Mouse (Mus musculus) midbrain, postnatal 0 days (tissue): ENCODE measurements around the gene Omt2b. TPM values are rescaled to one million over a fixed set of nuclear protein-coding genes. Genes with fewer than 3 reads are reported as not detected.

Experiments
- ATAC-seq: fragments of 200-750 bp; cut with Nextera tagmentation; 2 replicates; pipeline ENCODE4 v1.8.0; 2017; ENCODE audit warnings: moderate number of reproducible peaks, mild to moderate bottlenecking, moderate TSS enrichment, moderate library complexity; ENCODE audit not compliant: low FRiP score
- DNase-seq: peaks from one replicate; pipeline ENCODE4 v3.0.0-alpha.2; 2015; ENCODE audit warnings: low spot score
- H3K27ac ChIP-seq: fragments of 300-500 bp; sonication (generic); 2 replicates; pipeline ENCODE4 v1.5.1; 2014; ENCODE audit warnings: low read depth, mild to moderate bottlenecking, low read length, mixed read lengths
- H3K27me3 ChIP-seq: fragments of 300-500 bp; sonication (generic); 2 replicates; pipeline ENCODE4 v1.6.1; 2014; ENCODE audit warnings: low read length, control low read depth, mixed read lengths; ENCODE audit not compliant: insufficient read depth
- H3K36me3 ChIP-seq: fragments of 300-500 bp; sonication (generic); 2 replicates; pipeline ENCODE4 v1.6.1; 2014; ENCODE audit warnings: low read length, control low read depth, mixed read lengths; ENCODE audit not compliant: insufficient read depth
- H3K4me1 ChIP-seq: fragments of 300-500 bp; sonication (generic); 2 replicates; pipeline ENCODE4 v1.6.1; 2014; ENCODE audit warnings: mild to moderate bottlenecking, control low read depth, antibody characterized with exemption, low read length, mixed read lengths; ENCODE audit not compliant: insufficient read depth
- H3K4me2 ChIP-seq: fragments of 300-500 bp; sonication (generic); 2 replicates; pipeline ENCODE4 v1.6.1; 2014; ENCODE audit warnings: low read depth, mild to moderate bottlenecking, low read length, mixed read lengths; ENCODE audit not compliant: poor library complexity, severe bottlenecking
- H3K4me3 ChIP-seq: fragments of 300-500 bp; sonication (generic); 2 replicates; pipeline ENCODE4 v1.5.1; 2014; ENCODE audit warnings: low read depth, mild to moderate bottlenecking, low read length, moderate library complexity
- H3K9ac ChIP-seq: fragments of 300-500 bp; sonication (generic); replicated peaks from 2 replicates; pipeline ENCODE4 v1.6.1; 2014; ENCODE audit warnings: mild to moderate bottlenecking, low read length, moderate library complexity, mixed read lengths; ENCODE audit not compliant: poor library complexity, severe bottlenecking
- H3K9me3 ChIP-seq: fragments of 300-500 bp; sonication (generic); 2 replicates; pipeline ENCODE4 v1.6.1; 2016; ENCODE audit warnings: low read length, control low read depth
- CTCF ChIP-seq: IDR thresholded peaks from 2 replicates; pipeline ENCODE4 v1.5.1; 2016; ENCODE audit warnings: antibody characterized with exemption, mild to moderate bottlenecking
- WGBS: fragments of 180-500 bp; shearing (Covaris S2); extraction: QIAGEN DNeasy Blood & Tissue Kit; methylation state at CpG from one replicate; pipeline ENCODE4 v1.1.7; 2014; 5-methylcytosine and 5-hydroxymethylcytosine counted together
- polyA plus RNA-seq: library from polyadenylated mRNA; unstranded; fragments of >200 nt; fragmentation: Nextera tagmentation; extraction: Ambion mirVana; gene quantifications from 2 replicates; pipeline ENCODE4 v1.2.1, GENCODE M21; 2015
- total RNA-seq: library from RNA; depleted of rRNA; stranded (reverse); fragments of >200 nt; gene quantifications from 2 replicates; pipeline ENCODE4 v1.2.3, GENCODE M21; 2014

Omt2b gene
- total and polyA plus RNA-seq, 2 experiments from 2014 or later = not detected

DNA sequence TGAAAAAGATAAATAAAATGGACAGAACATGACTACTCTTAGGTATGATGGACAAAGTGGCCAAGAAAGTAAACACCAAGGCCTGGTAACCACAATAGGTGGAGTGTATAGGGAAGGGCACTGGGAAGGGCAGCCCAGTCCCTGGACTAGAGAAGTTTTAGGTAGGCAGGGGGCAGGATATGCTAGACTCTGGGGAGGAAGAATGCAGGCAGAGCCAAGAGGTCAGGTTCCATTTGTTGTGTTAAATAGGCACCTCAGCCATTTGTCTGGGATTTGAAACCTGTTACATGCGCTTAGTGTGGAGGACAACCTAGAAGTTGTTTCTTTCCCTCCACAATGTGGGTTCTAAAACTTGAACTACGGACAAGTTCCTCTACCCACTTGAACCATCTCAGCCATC lies 42.0 kb downstream of the Omt2b start:
- WGBS = 92% methylated on average over 2 of the region's 2 CpGs
- no peak for DNase-seq
- Histone ChIP-seq H3K4me3 (no peak overlapping the region), H3K27ac (no peak overlapping the region), H3K4me1 (no peaks in the 10 kb centered on the region), H3K9ac (no peak overlapping the region), H3K4me2 (no peak overlapping the region), H3K36me3 (no peaks in the 10 kb centered on the region), H3K9me3 (no peaks in the 10 kb centered on the region), H3K27me3 (no peaks in the 10 kb centered on the region)
- TF ChIP-seq CTCF = no peak
- no peak for ATAC-seq

DNA sequence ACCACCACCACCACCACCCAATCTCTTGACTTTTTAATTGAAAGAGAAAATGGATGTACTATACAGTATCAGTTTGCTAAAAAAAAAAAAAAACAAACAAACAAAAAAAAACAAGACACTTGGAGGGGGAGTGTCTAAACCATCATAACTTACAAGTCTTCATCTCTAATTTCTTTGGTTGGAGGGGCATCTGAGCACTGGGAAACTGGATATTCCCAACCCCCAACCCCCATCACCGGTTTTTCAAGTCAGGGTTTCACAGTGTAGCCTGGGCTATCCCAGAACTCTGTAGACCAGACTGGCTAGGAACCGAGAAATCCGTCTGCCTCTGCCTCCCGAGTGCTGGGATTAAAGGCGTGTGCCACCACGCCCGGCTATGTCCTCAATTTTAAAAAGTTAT lies 42.4 kb downstream of the Omt2b start:
- Histone ChIP-seq H3K4me1 (no peaks in the 10 kb centered on the region), H3K27ac (no peak overlapping the region), H3K36me3 (no peaks in the 10 kb centered on the region), H3K9ac (no peak overlapping the region), H3K4me2 (no peak overlapping the region), H3K27me3 (no peaks in the 10 kb centered on the region), H3K9me3 (no peaks in the 10 kb centered on the region), H3K4me3 (no peak overlapping the region)
- DNase-seq = no peak
- TF ChIP-seq CTCF = no peak
- no peak for ATAC-seq
- WGBS = 94% methylated on average over 7 of the region's 7 CpGs

DNA sequence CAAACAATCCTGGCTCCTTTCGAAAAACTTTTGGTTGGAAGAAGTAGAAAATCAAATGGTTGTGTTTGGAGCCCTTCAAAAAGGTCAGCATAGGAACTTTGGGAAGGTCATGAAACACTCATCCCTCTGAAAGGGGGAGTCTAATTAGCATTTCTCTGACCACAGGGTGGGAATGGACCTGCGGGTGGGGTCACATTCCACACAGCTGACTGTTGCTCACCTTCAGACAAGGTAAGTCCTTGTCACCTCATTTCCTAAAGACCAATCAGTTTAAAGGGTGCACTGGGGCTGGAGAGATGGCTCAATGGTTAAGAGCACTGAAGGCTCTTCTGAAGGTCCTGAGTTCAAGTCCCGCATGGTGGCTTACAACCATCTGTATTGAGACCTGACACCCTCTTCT lies 44.1 kb downstream of the Omt2b start:
- Histone ChIP-seq H3K27me3 (no peaks in the 10 kb centered on the region), H3K36me3 (no peaks in the 10 kb centered on the region), H3K27ac (no peak overlapping the region), H3K9ac (no peak overlapping the region), H3K4me2 (no peak overlapping the region), H3K4me3 (no peak overlapping the region), H3K9me3 (no peaks in the 10 kb centered on the region), H3K4me1 (no peaks in the 10 kb centered on the region)
- DNase-seq (no peak), ATAC-seq (no peak)
- TF ChIP-seq CTCF = no peak
- WGBS = 95% methylated on average over 3 of the region's 3 CpGs

- TF ChIP-seq CTCF = no peak
- DNase-seq (no peak), ATAC-seq (no peak)
- Histone ChIP-seq H3K27me3 (no peaks in the 10 kb centered on the region), H3K4me2 (no peak overlapping the region), H3K4me1 (peaks cover 3% of the 10 kb centered on the region; the same call in 1 of the 2 replicates), H3K9me3 (no peaks in the 10 kb centered on the region), H3K4me3 (no peak overlapping the region), H3K36me3 (no peaks in the 10 kb centered on the region), H3K9ac (no peak overlapping the region), H3K27ac (no peak overlapping the region)
- 84% methylated on average over 10 of the region's 10 CpGs for WGBS
Measured at GRCm38 (mm10) chr9:78372827-78373504, 45.6 kb downstream of the Omt2b start.

DNA sequence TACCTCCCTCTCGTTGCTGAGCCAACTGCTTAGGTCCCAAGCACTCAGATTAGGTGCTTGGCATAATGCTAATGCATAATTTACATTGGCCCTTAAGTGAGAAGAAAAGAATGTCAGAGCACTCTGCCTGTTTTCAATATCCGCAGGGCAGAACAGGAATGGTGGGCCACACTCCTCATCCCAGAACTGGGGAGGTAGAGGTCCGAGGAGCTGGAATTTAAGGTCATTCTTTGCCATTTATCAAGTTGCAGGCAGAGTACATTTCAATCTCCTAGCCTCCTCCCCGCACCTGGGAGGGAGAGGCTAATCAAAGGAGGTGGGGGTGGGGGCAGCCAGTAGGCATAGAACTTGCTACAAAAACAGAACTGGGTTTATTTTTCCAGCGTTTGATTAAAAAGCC lies 47.0 kb downstream of the Omt2b start:
- peaks cover 7% of the 10 kb centered on the region; the same call in 1 of the 2 replicates for H3K4me1 ChIP-seq
- WGBS = 65% methylated on average over 5 of the region's 5 CpGs
- H3K36me3 ChIP-seq = no peaks in the 10 kb centered on the region
- no peak overlapping the region for H3K4me2 ChIP-seq
- no peak overlapping the region for H3K27ac ChIP-seq
- H3K9me3 ChIP-seq = no peaks in the 10 kb centered on the region
- H3K27me3 ChIP-seq = no peaks in the 10 kb centered on the region
- DNase-seq = no peak
- no peak overlapping the region for H3K4me3 ChIP-seq
- ATAC-seq = no peak
- no peak overlapping the region for H3K9ac ChIP-seq
- no peak for TF ChIP-seq CTCF

- 80% methylated on average over 1 of the region's 1 CpGs for WGBS
- no peak for DNase-seq
- H3K36me3 ChIP-seq = no peaks in the 10 kb centered on the region
Measured at GRCm38 (mm10) chr9:78374885-78375389, 47.5 kb downstream of the Omt2b start.

More at GRCm38 (mm10) chr9:78374885-78375389, 47.5 kb downstream of the Omt2b start:
- H3K4me3 ChIP-seq = no peak overlapping the region
- H3K4me2 ChIP-seq = no peak overlapping the region
- H3K9me3 ChIP-seq = no peaks in the 10 kb centered on the region
- no peak overlapping the region for H3K9ac ChIP-seq
- H3K27ac ChIP-seq = no peak overlapping the region
- peaks cover 7% of the 10 kb centered on the region; the same call in 1 of the 2 replicates for H3K4me1 ChIP-seq
- no peak for TF ChIP-seq CTCF
- no peak for ATAC-seq
- no peaks in the 10 kb centered on the region for H3K27me3 ChIP-seq
